Mouse (Mus musculus) E14TG2a.4 (cell line): ENCODE measurements at regions not wholly inside any gene's neighbourhood (a gene's known extent, or its start where the extent isn't known, plus 50 kb on each side); places are given as distances from the start of the nearest gene placed in this dataset.

ENCODE experiments used
- CTCF ChIP-seq: conservative IDR thresholded peaks from 2 replicates; pipeline ENCODE4 v1.5.1; 2014; ENCODE audit warnings: low read length
- NANOG ChIP-seq: IDR thresholded peaks from 2 replicates; pipeline ENCODE4 v1.6.1; 2014; ENCODE audit warnings: borderline replicate concordance, low read length, mixed read lengths
- POU5F1 ChIP-seq: IDR thresholded peaks from 2 replicates; pipeline ENCODE4 v1.6.1; 2014; ENCODE audit warnings: low read length, borderline replicate concordance

GRCm38 (mm10) chr12:21495511-21495910, 78.1 kb upstream of the Ywhaq start:
- TF ChIP-seq CTCF (no peak), NANOG (no peak), POU5F1 (no peak)
